Mouse (Mus musculus): ENCODE results near the gene Cxcl17.
A peak's percentile ranks its signal among the peaks of the same experiment; 100 is the strongest.

DNA sequence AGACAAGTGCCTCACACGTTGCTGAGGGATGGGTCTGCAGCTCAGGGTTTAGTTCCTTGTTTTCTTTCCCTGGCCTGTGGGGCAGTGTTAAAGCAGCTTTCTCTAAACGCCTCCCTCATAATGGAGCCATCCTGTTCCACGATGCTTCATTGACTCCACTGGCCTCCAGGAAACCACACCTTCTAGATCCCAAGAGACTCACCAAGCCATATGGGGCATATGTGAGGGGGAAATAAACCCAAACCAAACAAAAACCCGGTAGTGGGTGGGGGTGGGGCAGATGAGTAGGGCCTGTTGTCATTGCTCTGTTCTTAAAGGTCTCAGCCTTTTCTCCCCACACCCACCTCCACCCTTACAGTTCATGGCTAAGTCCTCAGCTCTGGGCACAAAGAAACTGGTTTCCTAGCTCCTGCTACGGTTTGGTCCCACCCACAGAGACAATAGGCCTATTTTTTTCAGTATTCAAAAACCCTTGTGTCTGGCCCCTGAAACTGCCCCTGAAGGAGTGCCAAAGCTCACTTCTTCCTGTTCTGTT lies 20.4 kb upstream of the Cxcl17 start:
- TF ChIP-seq CTCF (IDR thresholded peaks at IDR 0.05) (no peak), EP300 (IDR thresholded peaks at IDR 0.05) (peak; percentile 77)

All from lung, postnatal 0 days (tissue).